Mouse (Mus musculus): ENCODE results near the gene Elavl2. TPM values are rescaled to one million over a fixed set of nuclear protein-coding genes. Genes with fewer than 3 reads are reported as not detected.
"Not testable (repeated sequence)": the region's sequence is repeated elsewhere in the genome, so short reads cannot be mapped to it uniquely, and the experiment has no call there.

Gene Elavl2
- total RNA-seq, 2 experiments from 2014 or later: not detected

DNA sequence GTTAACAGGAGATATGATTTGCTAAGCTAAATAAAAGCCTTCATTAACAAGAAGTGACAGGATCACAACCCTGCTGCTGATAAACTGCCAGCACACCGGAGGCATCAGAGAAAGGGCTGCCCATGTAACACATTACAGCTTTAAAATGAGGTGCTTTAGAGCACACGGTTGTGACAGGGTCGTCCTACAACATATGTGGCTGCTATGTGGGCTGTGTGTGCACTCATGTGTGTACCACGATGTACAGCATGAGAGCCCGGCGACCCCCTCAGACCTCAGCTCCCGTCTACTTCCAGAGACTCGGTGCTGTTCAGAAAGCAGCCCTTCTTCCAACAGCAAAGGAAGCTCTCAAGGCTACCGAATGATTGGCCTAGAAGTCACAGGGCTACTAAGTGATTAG lies 47.4 kb downstream of the Elavl2 start:
- ATAC-seq (replicated peaks; ENCODE audit: low FRiP score, low TSS enrichment, poor library complexity, severe bottlenecking): no peak

GRCm38 (mm10) chr4:91349579-91349978 lies 51.0 kb downstream of the Elavl2 start:
- ATAC-seq (replicated peaks; ENCODE audit: low FRiP score, low TSS enrichment, poor library complexity, severe bottlenecking): no peak

- ATAC-seq (replicated peaks; ENCODE audit: low FRiP score, low TSS enrichment, poor library complexity, severe bottlenecking): no peak
Observed at GRCm38 (mm10) chr4:91334177-91334576, 66.4 kb downstream of the Elavl2 start.

GRCm38 (mm10) chr4:91310801-91311200 lies 89.8 kb downstream of the Elavl2 start:
- no peak for ATAC-seq (replicated peaks; ENCODE audit: low FRiP score, low TSS enrichment, poor library complexity, severe bottlenecking)

DNA sequence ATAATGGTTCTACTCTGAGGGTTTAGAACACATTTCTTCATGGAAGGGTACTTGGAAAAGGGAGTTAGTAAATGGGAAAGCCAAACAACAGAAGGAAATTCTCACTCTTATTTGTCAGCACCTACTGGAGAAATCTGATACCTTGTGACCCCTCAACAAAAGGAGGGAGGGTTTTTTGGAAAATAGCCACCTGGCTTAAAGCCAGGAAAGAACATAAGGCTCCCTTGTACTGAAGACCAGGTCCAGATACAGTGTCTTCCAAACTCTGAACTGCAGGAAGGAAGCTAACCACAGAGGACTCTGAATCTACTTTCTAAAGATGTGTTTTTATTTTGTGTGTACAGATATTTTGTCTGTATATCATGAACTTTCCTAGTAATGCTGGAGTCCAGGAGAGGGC lies 102.9 kb downstream of the Elavl2 start:
- ATAC-seq (replicated peaks; ENCODE audit: low FRiP score, low TSS enrichment, poor library complexity, severe bottlenecking): no peak

GRCm38 (mm10) chr4:91295317-91295716 lies 105.3 kb downstream of the Elavl2 start:
- no peak for ATAC-seq (replicated peaks; ENCODE audit: low FRiP score, low TSS enrichment, poor library complexity, severe bottlenecking)

GRCm38 (mm10) chr4:91291526-91291925 lies 109.1 kb downstream of the Elavl2 start:
- no peak for ATAC-seq (replicated peaks; ENCODE audit: low FRiP score, low TSS enrichment, poor library complexity, severe bottlenecking)

- no peak for ATAC-seq (replicated peaks; ENCODE audit: low FRiP score, low TSS enrichment, poor library complexity, severe bottlenecking)
Observed at GRCm38 (mm10) chr4:91290373-91290772, 110.2 kb downstream of the Elavl2 start.

- no peak for ATAC-seq (replicated peaks; ENCODE audit: low FRiP score, low TSS enrichment, poor library complexity, severe bottlenecking)
Observed at GRCm38 (mm10) chr4:91289151-91289550, 111.4 kb downstream of the Elavl2 start.

- ATAC-seq (replicated peaks; ENCODE audit: low FRiP score, low TSS enrichment, poor library complexity, severe bottlenecking): no peak
Observed at GRCm38 (mm10) chr4:91268390-91268789, 132.2 kb downstream of the Elavl2 start.

DNA sequence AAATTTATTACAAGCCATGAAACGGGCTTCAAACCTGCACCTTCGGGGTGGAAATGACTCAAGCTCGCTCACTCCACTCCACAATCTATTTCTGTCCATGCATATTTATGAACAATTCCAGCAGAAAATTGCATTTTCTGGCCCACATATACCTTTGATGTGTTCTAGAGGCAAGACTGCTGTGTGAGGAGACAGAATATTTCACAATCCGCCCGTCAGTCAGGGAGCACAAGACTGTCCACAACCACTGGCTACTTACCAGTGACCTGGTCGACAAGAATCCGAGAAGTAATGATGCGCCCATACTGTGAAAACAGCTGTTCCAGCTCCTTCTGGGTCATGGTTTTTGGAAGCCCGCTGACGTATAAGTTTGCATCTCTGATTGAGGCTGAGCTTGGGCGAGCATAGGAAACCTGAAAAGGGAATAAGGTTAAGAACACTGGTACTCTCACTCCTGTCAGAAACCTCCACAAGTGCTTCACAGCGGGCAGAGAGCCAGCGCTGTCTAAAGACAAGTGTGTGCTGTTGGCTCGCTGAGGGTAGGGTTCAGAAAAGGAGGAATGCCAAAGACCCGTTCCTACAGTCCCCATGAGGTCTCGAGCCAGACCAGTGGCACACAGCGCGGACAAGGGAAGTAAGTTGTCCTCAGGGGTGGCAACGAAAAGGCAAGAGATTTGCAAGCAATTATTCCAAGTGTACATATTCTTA lies 136.7 kb downstream of the Elavl2 start:
- no peak for ATAC-seq (replicated peaks; ENCODE audit: low FRiP score, low TSS enrichment, poor library complexity, severe bottlenecking)

DNA sequence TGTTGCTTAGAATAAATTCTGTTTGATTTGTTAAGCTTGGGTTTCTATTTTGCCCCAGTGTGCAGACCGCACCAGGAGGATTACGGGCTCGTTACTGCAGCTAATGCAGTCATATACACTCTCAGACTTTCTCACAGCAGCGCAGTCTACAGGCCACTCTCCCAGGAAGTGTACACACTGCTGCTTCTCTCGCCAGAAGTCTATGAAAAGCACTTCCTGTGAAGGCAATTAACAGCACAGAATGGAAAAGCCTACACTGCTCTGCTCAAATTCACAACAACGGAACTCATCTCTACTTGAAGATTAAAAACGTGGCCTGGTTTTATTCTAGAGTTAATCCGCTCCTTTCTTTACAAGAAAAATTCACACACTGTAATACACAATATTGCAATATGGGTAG lies 137.7 kb downstream of the Elavl2 start:
- no peak for ATAC-seq (replicated peaks; ENCODE audit: low FRiP score, low TSS enrichment, poor library complexity, severe bottlenecking)

DNA sequence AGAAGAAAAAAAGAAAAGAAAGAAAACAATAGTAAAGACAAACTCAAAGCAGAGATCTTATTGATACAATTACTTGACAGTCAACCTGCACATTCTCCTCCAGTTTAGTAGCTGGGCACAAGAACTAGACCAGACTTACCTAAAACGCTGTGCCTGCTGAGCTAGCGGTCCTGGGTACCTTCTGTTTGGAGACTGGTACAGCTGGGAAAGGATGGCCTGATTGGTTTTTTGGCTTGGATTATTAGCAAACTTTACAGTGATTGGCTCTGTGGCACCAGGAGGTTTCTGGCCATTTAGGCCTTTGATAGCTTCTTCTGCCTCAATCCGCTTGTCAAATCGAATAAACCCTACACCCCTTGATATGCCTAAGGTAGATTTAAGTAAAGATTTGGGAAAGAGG lies 140.0 kb downstream of the Elavl2 start:
- no peak for ATAC-seq (replicated peaks; ENCODE audit: low FRiP score, low TSS enrichment, poor library complexity, severe bottlenecking)

DNA sequence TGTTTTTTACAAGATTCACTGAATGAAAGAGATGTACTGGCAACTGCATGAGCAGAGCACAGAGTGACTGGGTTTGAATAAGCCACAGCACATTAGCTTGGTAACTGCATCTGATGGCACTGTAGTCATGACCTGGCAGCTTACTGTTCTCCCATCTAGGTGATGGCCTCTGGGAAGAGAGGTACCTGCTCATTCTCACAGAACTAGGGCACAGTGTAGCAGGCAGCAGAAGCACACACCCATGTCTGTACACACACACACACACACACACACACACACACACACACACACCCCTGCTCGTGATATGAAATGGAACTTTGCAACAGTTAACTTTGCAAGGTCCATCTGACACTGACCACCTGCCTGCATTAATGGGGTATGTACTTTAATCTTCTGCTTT lies 151.9 kb downstream of the Elavl2 start:
- ATAC-seq (replicated peaks; ENCODE audit: low FRiP score, low TSS enrichment, poor library complexity, severe bottlenecking): no peak

- ATAC-seq (replicated peaks; ENCODE audit: low FRiP score, low TSS enrichment, poor library complexity, severe bottlenecking): not testable (repeated sequence)
Observed at GRCm38 (mm10) chr4:91245136-91245535, 155.4 kb downstream of the Elavl2 start.

- no peak for ATAC-seq (replicated peaks; ENCODE audit: low FRiP score, low TSS enrichment, poor library complexity, severe bottlenecking)
Observed at GRCm38 (mm10) chr4:91244554-91244953, 156.0 kb downstream of the Elavl2 start.

DNA sequence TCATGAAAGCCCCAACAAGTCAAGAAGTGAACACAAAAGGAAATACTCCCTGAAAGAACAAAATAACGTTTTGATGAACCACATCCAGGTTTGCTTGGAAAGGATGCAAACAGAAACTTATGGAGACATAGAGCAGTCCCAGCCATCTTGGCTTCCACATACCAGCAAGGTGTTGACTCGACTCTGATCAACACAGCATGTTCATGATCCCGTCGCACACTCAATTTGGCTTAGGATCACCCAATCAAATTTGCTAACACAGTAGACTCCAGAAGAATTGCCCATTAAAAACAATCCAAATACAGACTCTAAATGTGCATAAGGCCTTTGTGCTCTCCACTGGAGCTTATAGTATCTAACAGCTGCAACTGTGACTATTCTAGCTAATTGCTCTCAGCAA lies 156.7 kb downstream of the Elavl2 start:
- no peak for ATAC-seq (replicated peaks; ENCODE audit: low FRiP score, low TSS enrichment, poor library complexity, severe bottlenecking)

- no peak for ATAC-seq (replicated peaks; ENCODE audit: low FRiP score, low TSS enrichment, poor library complexity, severe bottlenecking)
Observed at GRCm38 (mm10) chr4:91238739-91239485, 161.7 kb downstream of the Elavl2 start.

DNA sequence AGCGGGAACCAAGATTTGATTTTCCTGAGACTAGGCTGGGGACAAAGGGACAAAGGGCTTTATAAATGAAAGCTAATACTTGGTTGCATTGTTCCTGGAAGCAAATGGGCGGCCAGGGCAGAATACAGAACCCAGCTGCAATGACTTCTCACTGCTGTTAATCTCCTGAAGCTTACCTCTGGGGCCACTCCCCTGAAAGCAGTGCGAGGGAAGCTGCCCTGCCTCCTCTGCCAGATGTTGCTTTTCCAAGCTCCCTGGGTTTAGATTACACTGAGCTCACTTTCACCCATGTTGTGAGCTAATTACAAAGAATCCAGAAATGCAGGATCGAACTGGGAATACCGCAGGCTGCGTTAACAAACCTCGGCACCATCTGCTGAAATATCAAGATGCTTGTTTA lies 163.6 kb downstream of the Elavl2 start:
- ATAC-seq (replicated peaks; ENCODE audit: low FRiP score, low TSS enrichment, poor library complexity, severe bottlenecking): no peak

- no peak for ATAC-seq (replicated peaks; ENCODE audit: low FRiP score, low TSS enrichment, poor library complexity, severe bottlenecking)
Observed at GRCm38 (mm10) chr4:91234941-91235340, 165.6 kb downstream of the Elavl2 start.

- ATAC-seq (replicated peaks; ENCODE audit: low FRiP score, low TSS enrichment, poor library complexity, severe bottlenecking): no peak
Observed at GRCm38 (mm10) chr4:91233599-91233998, 167.0 kb downstream of the Elavl2 start.
